In genomic region chr5:134270566-134270965, GRCm38 (mm10) we compare ENCODE assay signal across 27 mouse cellular contexts. TPM values are rescaled to one million over a fixed set of nuclear protein-coding genes. Genes with fewer than 3 reads are reported as not detected.
A peak's percentile ranks its signal among the peaks of the same experiment; 100 is the strongest.
DNase-seq lines count a peak whose midpoint lies in the region; ATAC-seq and TF ChIP-seq lines count a peak whose summit lies in the region.
"Had no signal": no experiment of that assay in that cellular context is flagged by ENCODE, and none has a peak within 500 bp of the region (broad histone marks: within the 10 kb centered on the region; RNA-seq: fewer than 3 reads in every experiment).

No protein-coding gene starts in this region.

- WGBS in intestine, postnatal 0 days: 85% methylated on average over 4 of the region's 4 CpGs
- 88% methylated on average over 4 of the region's 4 CpGs for WGBS in intestine, embryonic 15.5 days
- 61% methylated on average over 4 of the region's 4 CpGs for WGBS in spleen, adult 2 months

- intact Hi-C loops in gastrocnemius, postnatal 14 days (cut with DNase I; ENCODE audit: low total_unique reads): no loop called here

- H3K4me1 ChIP-seq in intestine, postnatal 0 days (replicated peaks; ENCODE audit: control insufficient read depth, insufficient read depth, low read length): no peaks in the 10 kb centered on the region
- H3K4me1 ChIP-seq in intestine, embryonic 15.5 days (replicated peaks): no peaks in the 10 kb centered on the region
- peaks cover 10% of the 10 kb centered on the region; the same call in 1 of the 2 replicates for H3K4me1 ChIP-seq in spleen, adult 2 months (ENCODE audit: control insufficient read depth, insufficient read depth, insufficient read length)
- H3K4me1 ChIP-seq: forebrain, embryonic 12.5 days; hindbrain, embryonic 13.5 days; limb, embryonic 13.5 days had no signal

- no peak for TF ChIP-seq POLR2A in spleen, adult 2 months (IDR thresholded peaks at IDR 0.05; ENCODE audit: low read depth, low read length)

- H3K36me3 ChIP-seq in intestine, postnatal 0 days (ENCODE audit: control insufficient read depth, insufficient read depth): peaks cover 89% of the 10 kb centered on the region
- peaks cover 46% of the 10 kb centered on the region for H3K36me3 ChIP-seq in intestine, embryonic 15.5 days
- peaks cover 21% of the 10 kb centered on the region for H3K36me3 ChIP-seq in spleen, adult 2 months (ENCODE audit: control insufficient read depth, insufficient read depth, low read length)

- no peak for TF ChIP-seq CTCF in intestine, postnatal 0 days (IDR thresholded peaks at IDR 0.05; ENCODE audit: low read depth)
- TF ChIP-seq CTCF in layer of hippocampus, adult 2 months (conservative IDR thresholded peaks at IDR 0.05): no peak
- no peak for TF ChIP-seq CTCF in spleen, adult 2 months (IDR thresholded peaks at IDR 0.05; ENCODE audit: extremely low read depth, insufficient read depth, insufficient read length, insufficient replicate concordance)

- H3K27ac ChIP-seq in intestine, postnatal 0 days (ENCODE audit: low read depth, low read length): peak overlapping the region; percentile 5; the same call in 1 of the 2 replicates
- H3K27ac ChIP-seq in intestine, embryonic 15.5 days: no peak overlapping the region
- H3K27ac ChIP-seq in layer of hippocampus, adult 2 months: peak overlapping the region; percentile 60; the same call in 1 of the 2 replicates
- H3K27ac ChIP-seq in spleen, adult 2 months (ENCODE audit: insufficient read depth, low read length): peak overlapping the region; percentile 77
- H3K27ac ChIP-seq: forebrain, embryonic 12.5 days; hindbrain, embryonic 13.5 days; limb, embryonic 13.5 days; liver, embryonic 13.5 days; macrophage had no signal

- no peaks in the 10 kb centered on the region for H3K27me3 ChIP-seq in intestine, postnatal 0 days (replicated peaks; ENCODE audit: control insufficient read depth, insufficient read depth, low read length)
- no peaks in the 10 kb centered on the region for H3K27me3 ChIP-seq in intestine, embryonic 15.5 days (replicated peaks)
- no peaks in the 10 kb centered on the region for H3K27me3 ChIP-seq in spleen, adult 2 months (ENCODE audit: control insufficient read depth, insufficient read depth, low read length)
- H3K27me3 ChIP-seq: forebrain, embryonic 12.5 days; hindbrain, embryonic 13.5 days; limb, embryonic 13.5 days; liver, embryonic 13.5 days had no signal

- H3K9me3 ChIP-seq in intestine, postnatal 0 days (ENCODE audit: control insufficient read depth): no peaks in the 10 kb centered on the region
- H3K9me3 ChIP-seq in intestine, embryonic 15.5 days: no peaks in the 10 kb centered on the region
- H3K9me3 ChIP-seq: forebrain, embryonic 12.5 days; hindbrain, embryonic 13.5 days; limb, embryonic 13.5 days; liver, embryonic 13.5 days had no signal

- DNase-seq in layer of hippocampus, adult 2 months (ENCODE audit: low spot score in 2 of 2): no peak
- DNase-seq in layer of hippocampus, adult 11-12 months (ENCODE audit: low spot score): no peak
- no peak for DNase-seq in spleen, adult 2 months (ENCODE audit: low read depth in 1 of 2, low spot score in 2 of 2)
- DNase-seq in spleen, adult 12 weeks (ENCODE audit: low spot score): no peak
- peak; percentile 37 for DNase-seq in brain, adult 2 months (ENCODE audit: low read depth, low spot score)
- no peak for DNase-seq in gastrocnemius, postnatal 14 days
- DNase-seq: adrenal gland, adult 8-10 months; cerebellum, adult 11 months; cerebellum, adult 9-10 months; cerebellum, postnatal 36 days; gastrocnemius, postnatal 25 days; heart, postnatal 4 days; kidney, adult 11 months; layer of hippocampus, adult 9-11 months; liver, embryonic 13.5 days; lung, adult 2 months; lung, postnatal 10 days; right cerebral cortex, postnatal 25 days had no signal

- H3K4me2 ChIP-seq in intestine, postnatal 0 days (replicated peaks; ENCODE audit: low read depth): no peak overlapping the region
- no peak overlapping the region for H3K4me2 ChIP-seq in intestine, embryonic 15.5 days (replicated peaks)
- H3K4me2 ChIP-seq: forebrain, embryonic 12.5 days; heart, embryonic 11.5 days; hindbrain, embryonic 13.5 days; limb, embryonic 13.5 days; liver, embryonic 13.5 days; midbrain, embryonic 11.5 days had no signal

- no peak overlapping the region for H3K9ac ChIP-seq in intestine, postnatal 0 days (ENCODE audit: low read depth, low read length)
- H3K9ac ChIP-seq in intestine, embryonic 15.5 days: no peak overlapping the region
- H3K9ac ChIP-seq: forebrain, embryonic 12.5 days; hindbrain, embryonic 13.5 days; limb, embryonic 13.5 days; liver, embryonic 13.5 days had no signal

- H3K4me3 ChIP-seq in intestine, postnatal 0 days (ENCODE audit: low read depth, low read length): no peak overlapping the region
- no peak overlapping the region for H3K4me3 ChIP-seq in intestine, embryonic 15.5 days (replicated peaks)
- H3K4me3 ChIP-seq in layer of hippocampus, adult 2 months: no peak overlapping the region
- no peak overlapping the region for H3K4me3 ChIP-seq in spleen, adult 2 months (ENCODE audit: extremely low read depth, insufficient read depth, insufficient read length)
- H3K4me3 ChIP-seq: forebrain, embryonic 12.5 days; hindbrain, embryonic 13.5 days; limb, embryonic 13.5 days; liver, embryonic 13.5 days had no signal

- no peak for ATAC-seq in intestine, postnatal 0 days
- ATAC-seq in intestine, embryonic 15.5 days: no peak
- ATAC-seq: midbrain, embryonic 16.5 days had no signal

RNA-seq across cellular contexts. Expression of gene Ncf1, which starts 41.1 kb away (rescaled TPM):
- 2.1 TPM in 2 replicates for polyA plus RNA-seq in intestine, postnatal 0 days (2015; fragmentation: Nextera tagmentation; extraction: Ambion mirVana)
- 4.2 and 6.0 TPM in 2 replicates for polyA plus RNA-seq in intestine, embryonic 15.5 days (2015; fragmentation: Nextera tagmentation; extraction: Ambion mirVana)
- 1 to 10 TPM; 7.2 to 9.0 TPM for total RNA-seq in layer of hippocampus, adult 2 months (2021)
- polyA plus RNA-seq in spleen, adult 2 months (2012; rRNA removed): 103 and 151 TPM in 2 replicates
- 1 to 10 TPM; 2.6 to 4.2 TPM for total RNA-seq in gastrocnemius, postnatal 14 days (2021)

RNA-seq across cellular contexts. Expression of gene Gtf2i, which starts 44.0 kb away (rescaled TPM):
- polyA plus RNA-seq in intestine, postnatal 0 days (2015; fragmentation: Nextera tagmentation; extraction: Ambion mirVana): 53.4 and 62.6 TPM in 2 replicates
- 125 and 137 TPM in 2 replicates for polyA plus RNA-seq in intestine, embryonic 15.5 days (2015; fragmentation: Nextera tagmentation; extraction: Ambion mirVana)
- total RNA-seq in layer of hippocampus, adult 2 months (2021): 100 to 1,000 TPM; 222 to 227 TPM
- polyA plus RNA-seq in spleen, adult 2 months (2012; rRNA removed): 44.7 and 48.2 TPM in 2 replicates
- 100 to 1,000 TPM; 119 to 134 TPM for total RNA-seq in gastrocnemius, postnatal 14 days (2021)

Comparison
In these comparisons a context has a peak if more than half of its experiments do, and no peak if none do; other contexts are left out.
1. RNA of gene Ncf1, which starts 41.1 kb away (polyA plus RNA-seq): 103 to 151 TPM in spleen, adult 2 months; 4.2 to 6.0 TPM in intestine, embryonic 15.5 days and 2.1 TPM in intestine, postnatal 0 days; every median in the first group is over 10 times any median in the second.